Mouse (Mus musculus) granulocyte monocyte progenitor cell, adult 5-6 weeks (primary cell): Measurements from ENCODE around the gene Cntnap5c. TPM values are rescaled to one million over a fixed set of nuclear protein-coding genes. Genes with fewer than 3 reads are reported as not detected.

Experiments used
- ATAC-seq: replicated peaks from 2 replicates; pipeline ENCODE4 v1.8.0; 2016; ENCODE audit warnings: mild to moderate bottlenecking, moderate TSS enrichment, inconsistent platforms; ENCODE audit not compliant: poor library complexity, severe bottlenecking
- total RNA-seq, 2 experiments: library from RNA; stranded (forward) in 1 of 2; stranded (reverse) in 1 of 2; fragments of 200-712, 200-1000 nt in 1 of 2; fragments of >200 nt in 1 of 2; fragmentation: Nextera tagmentation in 1 of 2; gene quantifications; 2 replicates each; pipeline ENCODE4 v1.2.3; 2014 to 2017

The Cntnap5c gene
- total RNA-seq, 2 experiments from 2014 or later = not detected

DNA sequence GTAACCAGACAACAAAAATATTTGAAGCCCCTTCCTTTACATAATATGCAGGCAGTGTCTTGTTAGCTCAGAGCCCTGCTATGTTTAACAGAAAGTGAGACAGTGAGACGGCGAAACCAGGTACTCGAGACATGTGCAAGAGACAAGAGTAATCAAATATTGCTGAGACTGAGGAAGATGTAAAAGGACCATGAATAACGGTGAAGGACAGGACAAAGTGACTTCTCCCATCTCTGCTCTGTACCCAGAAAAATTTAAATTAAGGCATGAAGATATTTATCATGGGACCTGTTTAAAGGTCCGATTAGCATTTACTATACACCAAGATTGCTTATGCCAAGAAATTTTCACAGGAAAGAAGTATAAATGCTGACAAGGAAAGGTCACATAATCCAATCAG lies 233.5 kb downstream of the Cntnap5c start:
- ATAC-seq = no peak

GRCm38 (mm10) chr17:58003322-58003721 lies 234.0 kb downstream of the Cntnap5c start:
- ATAC-seq = no peak

GRCm38 (mm10) chr17:58004491-58004890 lies 235.1 kb downstream of the Cntnap5c start:
- no peak for ATAC-seq

DNA sequence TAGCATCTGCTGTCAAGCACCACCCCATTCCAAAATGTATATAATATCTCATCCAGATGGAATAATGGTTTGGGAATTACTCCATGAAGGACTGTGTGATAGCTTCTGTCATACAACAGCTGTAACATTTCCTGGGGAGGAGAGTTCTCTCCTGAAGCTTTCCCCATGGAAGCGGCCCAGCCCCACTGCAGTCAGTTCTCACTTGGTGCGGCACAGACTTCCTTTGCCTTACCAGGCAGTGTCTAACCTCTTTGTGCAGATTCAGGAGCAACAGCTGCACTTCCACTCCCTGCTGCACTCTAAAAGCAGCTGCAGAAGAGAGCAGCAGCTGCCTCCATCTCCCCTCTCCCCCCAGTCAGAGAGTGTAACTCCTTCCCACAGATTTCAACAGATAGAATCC lies 271.8 kb downstream of the Cntnap5c start:
- ATAC-seq = no peak

GRCm38 (mm10) chr17:58045149-58045548 lies 275.8 kb downstream of the Cntnap5c start:
- no peak for ATAC-seq

DNA sequence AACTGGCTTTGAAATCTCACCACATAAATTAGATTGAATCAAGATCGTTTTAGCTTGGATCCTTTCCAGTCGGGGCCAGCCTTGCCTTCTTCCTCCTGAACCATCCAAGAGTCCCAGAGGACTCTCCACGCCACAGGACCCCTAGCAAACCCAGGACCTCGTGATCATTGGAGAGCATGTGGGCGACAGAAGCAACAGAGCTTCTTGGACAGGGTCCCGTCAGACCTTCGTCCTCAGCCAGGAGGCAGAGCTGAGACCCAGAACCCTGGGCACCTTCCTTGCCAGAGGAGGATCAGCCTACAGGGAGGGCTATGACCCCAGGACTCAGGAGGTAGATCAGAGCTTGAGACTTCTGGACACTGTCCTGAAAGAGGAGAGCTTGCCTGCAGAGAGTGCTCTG lies 300.5 kb downstream of the Cntnap5c start:
- ATAC-seq = no peak

DNA sequence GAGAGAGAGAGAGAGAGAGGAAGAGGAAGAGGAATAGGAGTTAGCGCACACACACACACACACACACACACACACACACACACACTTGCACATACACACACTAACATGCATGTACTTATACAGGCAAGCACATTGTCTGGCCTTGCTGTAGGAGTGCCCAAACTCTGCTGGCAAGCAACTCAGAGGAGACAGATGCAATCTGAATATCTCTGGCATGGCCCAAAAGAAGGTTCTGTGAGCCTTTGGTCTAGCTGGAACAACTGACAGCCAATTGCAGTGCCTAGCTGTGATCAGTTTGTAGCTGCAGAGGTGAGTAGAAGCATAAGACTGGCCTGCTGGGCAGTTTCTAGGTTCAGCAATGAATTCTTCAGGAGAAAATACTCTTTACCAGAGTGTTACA lies 313.3 kb downstream of the Cntnap5c start:
- no peak for ATAC-seq

DNA sequence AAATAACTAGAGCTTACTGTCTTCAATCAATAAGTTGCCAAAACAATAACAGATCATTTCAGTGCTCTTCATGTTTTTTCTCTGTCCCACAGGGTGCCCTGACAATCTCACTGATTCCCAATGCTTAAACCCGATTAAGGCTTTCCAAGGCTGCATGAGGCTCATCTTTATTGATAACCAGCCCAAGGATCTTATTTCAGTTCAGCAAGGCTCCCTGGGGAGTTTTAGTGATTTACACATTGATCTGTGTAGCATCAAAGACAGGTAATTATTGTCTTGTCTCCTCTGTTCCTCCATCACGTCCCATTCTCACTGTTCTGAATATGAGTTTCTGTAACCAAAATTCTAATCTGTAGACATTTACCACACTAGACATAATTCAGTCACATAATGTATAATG lies 335.1 kb downstream of the Cntnap5c start:
- ATAC-seq = no peak

- ATAC-seq = no peak
Observed at GRCm38 (mm10) chr17:58107901-58108300, 338.5 kb downstream of the Cntnap5c start.

DNA sequence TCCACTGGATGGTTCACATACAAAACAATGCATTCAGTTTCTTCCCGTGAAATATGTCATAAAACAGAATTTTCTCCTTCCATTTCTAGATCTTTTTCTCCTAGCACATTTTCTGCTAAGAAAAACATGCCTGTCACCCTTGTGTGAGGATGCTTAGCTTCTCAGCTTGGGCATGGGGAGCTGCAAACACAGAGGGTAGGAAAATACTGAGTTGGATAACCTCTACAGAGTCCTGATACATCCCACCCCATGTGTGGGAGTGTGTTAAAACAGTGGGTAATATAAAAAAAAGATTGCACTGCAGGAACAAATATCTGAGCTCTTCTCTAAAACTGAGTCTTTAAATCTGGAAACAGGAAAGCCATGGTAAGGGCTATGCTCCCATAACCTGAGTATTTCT lies 339.0 kb downstream of the Cntnap5c start:
- no peak for ATAC-seq

- no peak for ATAC-seq
Observed at GRCm38 (mm10) chr17:58187171-58187570, 417.8 kb downstream of the Cntnap5c start.

- no peak for ATAC-seq
Observed at GRCm38 (mm10) chr17:58201148-58201547, 431.8 kb downstream of the Cntnap5c start.

- no peak for ATAC-seq
Observed at GRCm38 (mm10) chr17:58268058-58268457, 498.7 kb downstream of the Cntnap5c start.

- no peak for ATAC-seq
Observed at GRCm38 (mm10) chr17:58351310-58351709, 581.9 kb downstream of the Cntnap5c start.

DNA sequence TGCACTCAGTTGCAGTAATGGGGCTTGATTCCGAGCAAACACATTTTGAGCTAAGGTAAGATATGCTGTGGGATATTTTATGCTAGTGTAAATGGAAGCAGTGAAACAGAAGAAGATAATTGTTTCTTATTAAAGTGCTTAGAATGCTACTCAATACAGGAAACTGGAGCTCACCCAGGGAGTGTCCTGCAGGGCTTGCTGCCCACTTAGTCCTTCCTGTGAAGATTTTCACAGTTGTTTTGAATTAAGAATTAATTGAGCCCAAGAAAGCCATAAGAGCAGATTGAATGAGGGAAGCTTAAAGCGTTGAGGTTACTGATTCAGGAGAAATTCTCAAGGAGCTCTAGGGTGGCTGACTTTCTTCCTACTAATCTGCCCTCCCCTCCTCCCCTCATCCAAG lies 586.9 kb downstream of the Cntnap5c start:
- ATAC-seq = no peak

DNA sequence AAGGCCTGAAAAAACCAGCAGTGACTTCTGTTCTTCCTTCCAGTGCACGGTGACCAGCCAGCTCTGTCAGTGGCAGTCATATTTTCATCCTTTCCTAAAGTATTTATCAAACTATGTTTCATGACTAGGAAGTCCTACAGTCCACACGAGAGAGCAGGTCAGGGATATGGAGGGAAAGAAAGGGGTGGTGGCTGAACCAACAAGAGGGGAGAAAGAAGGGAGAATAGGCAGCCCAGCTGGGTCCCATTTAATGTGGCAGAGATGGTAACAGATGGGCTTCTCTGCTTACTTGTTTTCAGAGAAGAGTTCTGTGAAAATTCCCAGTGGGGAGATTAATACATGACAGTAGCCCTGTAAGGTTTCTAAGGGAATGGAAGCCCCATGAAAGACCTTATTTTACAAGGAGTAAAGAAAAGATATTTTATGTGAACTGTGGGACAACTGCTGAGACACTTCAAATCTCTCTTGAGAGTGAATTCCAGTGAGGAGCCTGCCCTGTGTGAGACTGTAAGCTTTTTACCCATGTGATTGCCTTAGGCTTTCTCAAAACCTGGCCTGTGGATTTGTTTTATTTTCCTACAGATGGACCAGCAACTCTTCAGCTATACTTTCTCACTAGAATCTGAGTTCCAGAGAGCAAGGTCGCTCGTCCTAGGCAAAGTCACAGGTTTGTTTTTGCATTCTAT lies 594.4 kb downstream of the Cntnap5c start:
- ATAC-seq = no peak

DNA sequence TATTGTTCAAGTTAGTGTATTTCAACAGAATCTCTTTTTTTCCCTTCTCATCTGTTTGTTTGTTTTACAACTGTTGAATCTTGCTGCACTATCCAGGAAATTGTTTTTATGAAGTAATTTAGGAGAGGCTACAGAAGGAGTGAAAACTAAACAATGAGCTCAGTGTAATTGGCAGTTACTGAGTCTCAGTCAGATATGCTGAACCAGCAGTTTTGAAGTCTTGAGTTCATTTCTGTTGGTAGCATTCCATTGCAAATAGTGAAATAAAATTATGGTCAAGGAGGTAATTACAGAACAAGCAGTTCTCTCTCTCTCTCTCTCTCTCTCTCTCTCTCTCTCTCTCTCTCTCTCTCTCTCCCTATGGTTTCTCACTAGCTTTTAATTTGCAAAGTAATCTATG lies 600.7 kb downstream of the Cntnap5c start:
- no peak for ATAC-seq

GRCm38 (mm10) chr17:58407769-58408168 lies 638.4 kb downstream of the Cntnap5c start:
- ATAC-seq = no peak

DNA sequence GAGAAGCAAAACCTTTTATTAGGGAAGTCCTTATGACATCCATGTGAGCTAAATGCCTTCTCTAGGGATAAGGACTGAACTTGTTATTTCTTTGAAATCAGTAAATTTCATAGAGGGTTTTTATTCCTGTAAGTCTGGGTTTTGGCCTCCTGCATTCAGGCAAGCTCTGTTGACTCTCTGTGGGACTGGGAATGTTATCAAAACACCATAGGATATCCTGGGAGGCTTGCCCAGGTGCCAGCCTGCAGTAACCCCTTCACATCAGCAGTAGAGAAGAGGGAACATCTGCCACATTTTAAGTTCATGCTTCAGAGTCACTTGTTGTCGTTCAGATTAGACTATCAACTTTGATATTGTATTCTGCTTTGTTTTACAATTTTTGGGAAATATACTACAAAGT lies 639.4 kb downstream of the Cntnap5c start:
- no peak for ATAC-seq

DNA sequence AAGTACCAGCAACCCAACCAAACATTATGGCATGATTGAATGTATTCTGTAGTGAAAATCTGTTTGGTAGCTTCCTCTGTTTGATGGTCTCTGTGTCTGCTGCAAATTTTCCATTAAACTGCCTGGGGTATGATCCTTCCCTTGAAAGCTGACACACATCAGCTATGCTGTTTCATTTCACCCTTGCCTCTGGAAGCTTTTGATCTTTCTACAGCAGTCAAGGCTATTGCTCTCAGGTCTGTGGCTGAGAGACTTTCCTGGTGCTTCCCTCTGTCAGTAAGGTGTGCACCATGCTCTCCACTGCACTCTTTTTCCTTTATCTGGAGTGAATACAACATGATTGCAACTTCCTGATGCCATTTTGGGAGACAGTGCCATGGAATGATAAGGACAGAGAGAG lies 668.1 kb downstream of the Cntnap5c start:
- ATAC-seq = no peak
